Mouse (Mus musculus): Measurements from ENCODE around the gene Pla2g12a. TPM values are rescaled to one million over a fixed set of nuclear protein-coding genes. Genes with fewer than 3 reads are reported as not detected.

The Pla2g12a gene
- polyA plus RNA-seq, 1 experiment from 2014 or later = 67.3 TPM

GRCm38 (mm10) chr3:129845868-129846267 lies 32.5 kb upstream of the Pla2g12a start:
- Histone ChIP-seq H3K9me3 (ENCODE audit: control insufficient read depth, low read length) (no peaks in the 10 kb centered on the region), H3K27me3 (ENCODE audit: control insufficient read depth, insufficient read depth, low read length) (no peaks in the 10 kb centered on the region), H3K4me2 (ENCODE audit: low read length) (no peak overlapping the region), H3K9ac (ENCODE audit: low read length) (no peak overlapping the region), H3K4me3 (ENCODE audit: control insufficient read depth in 1 of 2, insufficient read depth in 1 of 2, low read depth in 1 of 2, low read length in 2 of 2) (no peak overlapping the region), H3K27ac (replicated peaks in 1 of 2; ENCODE audit: control insufficient read depth in 1 of 2, insufficient read depth in 1 of 2, low read depth in 2 of 2, low read length in 2 of 2) (no peak overlapping the region), H3K4me1 (ENCODE audit: control insufficient read depth in 2 of 2, insufficient read depth in 2 of 2, low read length in 2 of 2) (no peaks in the 10 kb centered on the region), H3K36me3 (ENCODE audit: control insufficient read depth, insufficient read depth, low read length) (no peaks in the 10 kb centered on the region)
- no peak for ATAC-seq (ENCODE audit: insufficient number of reproducible peaks, insufficient read depth, low FRiP score, low read depth)
- WGBS = 71% methylated on average over 2 of the region's 2 CpGs

- H3K4me2 ChIP-seq (ENCODE audit: low read length) = no peak overlapping the region
- 76% methylated on average over 7 of the region's 7 CpGs for WGBS
- no peak overlapping the region for H3K27ac ChIP-seq (replicated peaks in 1 of 2; ENCODE audit: control insufficient read depth in 1 of 2, insufficient read depth in 1 of 2, low read depth in 2 of 2, low read length in 2 of 2)
- no peaks in the 10 kb centered on the region for H3K9me3 ChIP-seq (ENCODE audit: control insufficient read depth, low read length)
- H3K27me3 ChIP-seq (ENCODE audit: control insufficient read depth, insufficient read depth, low read length) = no peaks in the 10 kb centered on the region
- no peak for ATAC-seq (ENCODE audit: insufficient number of reproducible peaks, insufficient read depth, low FRiP score, low read depth)
- H3K4me3 ChIP-seq (ENCODE audit: control insufficient read depth in 1 of 2, insufficient read depth in 1 of 2, low read depth in 1 of 2, low read length in 2 of 2) = no peak overlapping the region
- no peaks in the 10 kb centered on the region for H3K36me3 ChIP-seq (ENCODE audit: control insufficient read depth, insufficient read depth, low read length)
- no peak overlapping the region for H3K9ac ChIP-seq (ENCODE audit: low read length)
- no peaks in the 10 kb centered on the region for H3K4me1 ChIP-seq (ENCODE audit: control insufficient read depth in 2 of 2, insufficient read depth in 2 of 2, low read length in 2 of 2)
These were observed 31.6 kb upstream of the Pla2g12a start for GRCm38 (mm10) chr3:129846846-129847245.

DNA sequence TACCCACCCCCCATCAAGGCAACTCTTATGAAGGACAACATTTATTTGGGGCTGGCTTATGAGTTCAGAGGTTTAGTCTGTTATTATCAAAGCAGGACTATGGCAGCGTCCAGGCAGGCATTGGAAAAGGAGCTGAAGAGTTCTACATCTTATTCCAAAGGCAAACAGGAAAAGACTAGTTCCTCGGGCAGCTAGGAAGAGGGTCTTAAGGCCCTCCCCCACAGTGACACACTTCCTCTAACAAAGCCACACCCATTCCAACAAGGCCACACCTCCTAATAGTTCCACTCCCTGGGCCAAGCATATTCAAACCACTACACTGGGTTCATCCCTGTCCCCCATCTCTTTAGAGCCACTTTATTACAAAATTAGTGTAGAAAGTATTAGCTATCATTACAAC lies 15.8 kb upstream of the Pla2g12a start:
- 63% methylated on average over 2 of the region's 2 CpGs for WGBS
- Histone ChIP-seq H3K4me3 (ENCODE audit: control insufficient read depth in 1 of 2, insufficient read depth in 1 of 2, low read depth in 1 of 2, low read length in 2 of 2) (no peak overlapping the region), H3K9ac (ENCODE audit: low read length) (no peak overlapping the region), H3K4me1 (ENCODE audit: control insufficient read depth in 2 of 2, insufficient read depth in 2 of 2, low read length in 2 of 2) (no peaks in the 10 kb centered on the region), H3K4me2 (ENCODE audit: low read length) (no peak overlapping the region), H3K27me3 (ENCODE audit: control insufficient read depth, insufficient read depth, low read length) (no peaks in the 10 kb centered on the region), H3K36me3 (ENCODE audit: control insufficient read depth, insufficient read depth, low read length) (no peaks in the 10 kb centered on the region), H3K27ac (replicated peaks in 1 of 2; ENCODE audit: control insufficient read depth in 1 of 2, insufficient read depth in 1 of 2, low read depth in 2 of 2, low read length in 2 of 2) (no peak overlapping the region), H3K9me3 (ENCODE audit: control insufficient read depth, low read length) (peaks cover 5% of the 10 kb centered on the region)
- no peak for ATAC-seq (ENCODE audit: insufficient number of reproducible peaks, insufficient read depth, low FRiP score, low read depth)

DNA sequence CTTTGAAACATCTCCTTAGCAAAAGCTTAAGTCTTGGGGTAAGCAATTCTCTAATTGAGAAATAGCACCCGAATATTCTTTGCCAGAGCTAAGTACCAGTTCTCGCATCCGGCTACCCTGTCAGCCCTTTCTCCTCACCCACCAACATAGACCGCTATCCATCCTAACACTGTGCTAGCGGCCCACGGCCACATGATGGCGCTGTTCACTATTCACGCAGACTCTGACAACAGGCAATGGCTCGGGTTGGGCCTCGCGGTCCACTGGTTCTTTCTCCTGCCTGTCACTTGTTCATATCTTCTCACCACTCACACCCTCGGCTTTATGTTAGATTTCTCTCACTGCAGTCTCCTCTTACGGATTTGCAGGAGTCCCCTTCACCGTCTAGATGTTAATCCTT lies 14.7 kb upstream of the Pla2g12a start:
- Histone ChIP-seq H3K27ac (replicated peaks in 1 of 2; ENCODE audit: control insufficient read depth in 1 of 2, insufficient read depth in 1 of 2, low read depth in 2 of 2, low read length in 2 of 2) (no peak overlapping the region), H3K4me2 (ENCODE audit: low read length) (no peak overlapping the region), H3K4me3 (ENCODE audit: control insufficient read depth in 1 of 2, insufficient read depth in 1 of 2, low read depth in 1 of 2, low read length in 2 of 2) (no peak overlapping the region), H3K4me1 (ENCODE audit: control insufficient read depth in 2 of 2, insufficient read depth in 2 of 2, low read length in 2 of 2) (no peaks in the 10 kb centered on the region), H3K9me3 (ENCODE audit: control insufficient read depth, low read length) (peaks cover 5% of the 10 kb centered on the region; the same call in 1 of the 2 replicates), H3K27me3 (ENCODE audit: control insufficient read depth, insufficient read depth, low read length) (no peaks in the 10 kb centered on the region), H3K9ac (ENCODE audit: low read length) (no peak overlapping the region), H3K36me3 (ENCODE audit: control insufficient read depth, insufficient read depth, low read length) (no peaks in the 10 kb centered on the region)
- no peak for ATAC-seq (ENCODE audit: insufficient number of reproducible peaks, insufficient read depth, low FRiP score, low read depth)
- 45% methylated on average over 14 of the region's 14 CpGs for WGBS

- no peak overlapping the region for H3K4me3 ChIP-seq (ENCODE audit: control insufficient read depth in 1 of 2, insufficient read depth in 1 of 2, low read depth in 1 of 2, low read length in 2 of 2)
- peaks cover 6 to 13% of the 10 kb centered on the region in 2 experiments for H3K4me1 ChIP-seq (ENCODE audit: control insufficient read depth in 2 of 2, insufficient read depth in 2 of 2, low read length in 2 of 2)
- H3K4me2 ChIP-seq (ENCODE audit: low read length) = no peak overlapping the region
- no peak overlapping the region for H3K9ac ChIP-seq (ENCODE audit: low read length)
- H3K27ac ChIP-seq (replicated peaks in 1 of 2; ENCODE audit: control insufficient read depth in 1 of 2, insufficient read depth in 1 of 2, low read depth in 2 of 2, low read length in 2 of 2) = no peak overlapping the region
- no peaks in the 10 kb centered on the region for H3K9me3 ChIP-seq (ENCODE audit: control insufficient read depth, low read length)
- 91% methylated on average over 10 of the region's 10 CpGs for WGBS
- no peaks in the 10 kb centered on the region for H3K36me3 ChIP-seq (ENCODE audit: control insufficient read depth, insufficient read depth, low read length)
- H3K27me3 ChIP-seq (ENCODE audit: control insufficient read depth, insufficient read depth, low read length) = no peaks in the 10 kb centered on the region; the same call in 1 of the 2 replicates
- ATAC-seq (ENCODE audit: insufficient number of reproducible peaks, insufficient read depth, low FRiP score, low read depth) = no peak
These were observed 1.1 kb upstream of the Pla2g12a start for GRCm38 (mm10) chr3:129877327-129877726.

DNA sequence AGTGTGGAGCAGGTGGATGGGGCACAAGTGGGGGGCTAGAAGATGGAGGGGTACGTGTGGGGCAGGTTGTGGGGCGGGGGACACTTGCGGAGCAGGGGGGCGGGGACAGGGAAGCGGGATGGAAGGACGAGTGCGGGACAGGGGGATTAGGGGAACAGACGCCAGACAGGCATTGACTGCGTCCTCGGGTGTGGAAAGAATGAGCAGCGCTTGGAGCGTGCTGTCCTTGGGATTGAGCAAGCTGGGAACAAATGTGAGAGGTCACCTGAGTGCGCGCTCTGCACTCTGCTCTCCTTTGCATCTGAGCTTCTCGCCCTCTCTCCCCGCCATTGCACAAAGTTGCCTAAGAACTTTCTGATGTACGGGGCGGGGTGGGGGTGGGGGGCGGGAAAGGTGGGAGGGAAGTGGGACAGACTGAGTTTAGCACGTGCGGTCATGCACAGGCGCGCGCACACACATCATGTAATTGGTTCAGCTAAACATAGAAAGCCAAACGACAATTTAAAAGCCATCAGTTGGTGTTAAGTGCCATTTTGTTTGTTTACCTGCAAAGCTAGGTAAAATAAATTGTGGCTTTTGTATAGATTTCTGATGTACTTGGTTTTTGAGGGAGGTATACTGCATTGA lies 838 bp downstream of the Pla2g12a start:
- Histone ChIP-seq H3K27me3 (ENCODE audit: control insufficient read depth, insufficient read depth, low read length) (no peaks in the 10 kb centered on the region; the same call in 1 of the 2 replicates), H3K9ac (ENCODE audit: low read length) (peak overlapping the region; percentile 77), H3K36me3 (ENCODE audit: control insufficient read depth, insufficient read depth, low read length) (no peaks in the 10 kb centered on the region), H3K4me2 (ENCODE audit: low read length) (peak overlapping the region; percentile 90), H3K9me3 (ENCODE audit: control insufficient read depth, low read length) (no peaks in the 10 kb centered on the region), H3K4me3 (ENCODE audit: control insufficient read depth in 1 of 2, insufficient read depth in 1 of 2, low read depth in 1 of 2, low read length in 2 of 2) (peak overlapping the region; percentile 70 to 91), H3K4me1 (ENCODE audit: control insufficient read depth in 2 of 2, insufficient read depth in 2 of 2, low read length in 2 of 2) (peaks cover 6 to 13% of the 10 kb centered on the region in 2 experiments), H3K27ac (replicated peaks in 1 of 2; ENCODE audit: control insufficient read depth in 1 of 2, insufficient read depth in 1 of 2, low read depth in 2 of 2, low read length in 2 of 2) (peak overlapping the region in 1 of 2 experiments; percentile 79; a peak in 3 of 4 replicates)
- WGBS = 2% methylated on average over 24 of the region's 25 CpGs
- peak; percentile 48 for ATAC-seq (ENCODE audit: insufficient number of reproducible peaks, insufficient read depth, low FRiP score, low read depth)

- 0 out of 2 replicates have a peak overlapping the region, but pooled peaks have one; percentile 77 for H3K9ac ChIP-seq (ENCODE audit: low read length)
- H3K4me1 ChIP-seq (ENCODE audit: control insufficient read depth in 2 of 2, insufficient read depth in 2 of 2, low read length in 2 of 2) = peaks cover 6 to 15% of the 10 kb centered on the region in 2 experiments
- peak overlapping the region; percentile 90 for H3K4me2 ChIP-seq (ENCODE audit: low read length)
- H3K27me3 ChIP-seq (ENCODE audit: control insufficient read depth, insufficient read depth, low read length) = no peaks in the 10 kb centered on the region; the same call in 1 of the 2 replicates
- H3K9me3 ChIP-seq (ENCODE audit: control insufficient read depth, low read length) = no peaks in the 10 kb centered on the region
- H3K27ac ChIP-seq (replicated peaks in 1 of 2; ENCODE audit: control insufficient read depth in 1 of 2, insufficient read depth in 1 of 2, low read depth in 2 of 2, low read length in 2 of 2) = no peak overlapping the region
- WGBS = 91% methylated on average over 2 of the region's 2 CpGs
- no peak for ATAC-seq (ENCODE audit: insufficient number of reproducible peaks, insufficient read depth, low FRiP score, low read depth)
- no peaks in the 10 kb centered on the region for H3K36me3 ChIP-seq (ENCODE audit: control insufficient read depth, insufficient read depth, low read length)
- H3K4me3 ChIP-seq (ENCODE audit: control insufficient read depth in 1 of 2, insufficient read depth in 1 of 2, low read depth in 1 of 2, low read length in 2 of 2) = peak overlapping the region in 1 of 2 experiments; percentile 70; a peak in 1 of 4 replicates
These were observed 1.5 kb downstream of the Pla2g12a start for GRCm38 (mm10) chr3:129879913-129880312.
